Mouse (Mus musculus) heart, postnatal 0 days (tissue): ENCODE data around the gene Shisa2.
A peak's percentile ranks its signal among the peaks of the same experiment; 100 is the strongest.

Experiments used
- CTCF ChIP-seq: IDR thresholded peaks from 2 replicates; pipeline ENCODE4 v1.5.1; 2016; ENCODE audit warnings: antibody characterized with exemption, control low read depth, low read depth
- EP300 ChIP-seq: IDR thresholded peaks from 2 replicates; pipeline ENCODE4 v1.6.1; 2016; ENCODE audit warnings: antibody characterized with exemption, low read depth

GRCm38 (mm10) chr14:59590614-59591013, 34.5 kb upstream of the Shisa2 start:
- no peak for TF ChIP-seq EP300
- TF ChIP-seq CTCF = peak; percentile 38
